Mouse (Mus musculus) erythroblast, adult 5-6 weeks (primary cell): ENCODE measurements around the gene Gm20388. TPM values are rescaled to one million over a fixed set of nuclear protein-coding genes. Genes with fewer than 3 reads are reported as not detected.

Experiments
- ATAC-seq: replicated peaks from 2 replicates; pipeline ENCODE4 v1.8.0; 2016; ENCODE audit warnings: moderate number of reproducible peaks, mild to moderate bottlenecking, moderate TSS enrichment, inconsistent platforms; ENCODE audit not compliant: poor library complexity, low FRiP score, severe bottlenecking
- total RNA-seq, 2 experiments: library from RNA; stranded (forward) in 1 of 2; stranded (reverse) in 1 of 2; fragments of 150-400 nt in 1 of 2; fragments of 200-764, 138-1000 nt in 1 of 2; gene quantifications; 2 replicates each; pipeline versions ENCODE4 v1.2.3 to v1.2.4; 2015 to 2017; ENCODE audit warnings: low replicate concordance in 2 of 2

Gene Gm20388
- total RNA-seq, 2 experiments from 2014 or later = 2.9 to 7.8 TPM

- ATAC-seq = no peak
These were observed 1617.1 kb downstream of the Gm20388 start for GRCm38 (mm10) chr8:121527751-121528150.

GRCm38 (mm10) chr8:121528790-121529189 lies 1618.1 kb downstream of the Gm20388 start:
- ATAC-seq = no peak

GRCm38 (mm10) chr8:121530639-121531038 lies 1620.0 kb downstream of the Gm20388 start:
- no peak for ATAC-seq

GRCm38 (mm10) chr8:121532381-121532780 lies 1621.7 kb downstream of the Gm20388 start:
- ATAC-seq = peak; percentile 52; the same call in 1 of the 2 replicates

- no peak for ATAC-seq
These were observed 1631.2 kb downstream of the Gm20388 start for GRCm38 (mm10) chr8:121541862-121542261.

- ATAC-seq = no peak
These were observed 1632.3 kb downstream of the Gm20388 start for GRCm38 (mm10) chr8:121542901-121543300.

- ATAC-seq = no peak
These were observed 1633.7 kb downstream of the Gm20388 start, which contains the start of gene 1700018B08Rik for GRCm38 (mm10) chr8:121544276-121544785. TSS of gene 1700018B08Rik (minus strand) at chr8:121544320.

- ATAC-seq = no peak
These were observed 1634.3 kb downstream of the Gm20388 start for GRCm38 (mm10) chr8:121544936-121545335.

- peak; percentile 89 for ATAC-seq
These were observed 1636.5 kb downstream of the Gm20388 start for GRCm38 (mm10) chr8:121547132-121547531.

- ATAC-seq = no peak
These were observed 1639.4 kb downstream of the Gm20388 start for GRCm38 (mm10) chr8:121550056-121550455.

- ATAC-seq = no peak
These were observed 1640.7 kb downstream of the Gm20388 start for GRCm38 (mm10) chr8:121551065-121551985.

GRCm38 (mm10) chr8:121552506-121552905 lies 1641.9 kb downstream of the Gm20388 start:
- no peak for ATAC-seq

GRCm38 (mm10) chr8:121553831-121554475 lies 1643.3 kb downstream of the Gm20388 start:
- ATAC-seq = no peak

GRCm38 (mm10) chr8:121557746-121558145 lies 1647.1 kb downstream of the Gm20388 start:
- ATAC-seq = no peak

GRCm38 (mm10) chr8:121558538-121558937 lies 1647.9 kb downstream of the Gm20388 start:
- no peak for ATAC-seq

- no peak for ATAC-seq
These were observed 1649.2 kb downstream of the Gm20388 start for GRCm38 (mm10) chr8:121559801-121560200.

GRCm38 (mm10) chr8:121560432-121561100 lies 1649.9 kb downstream of the Gm20388 start:
- no peak for ATAC-seq

GRCm38 (mm10) chr8:121561636-121562345 lies 1651.2 kb downstream of the Gm20388 start:
- ATAC-seq = no peak

GRCm38 (mm10) chr8:121562941-121563351 lies 1652.3 kb downstream of the Gm20388 start:
- no peak for ATAC-seq
